Mouse (Mus musculus) MEL (cell line): ENCODE data around the gene Trappc2l. TPM values are rescaled to one million over a fixed set of nuclear protein-coding genes. Genes with fewer than 3 reads are reported as not detected.

ENCODE experiments used
- DNase-seq: peaks from one replicate; pipeline ENCODE4 v3.0.0; 2011; ENCODE audit warnings: low read depth, low spot score
- H3K27ac ChIP-seq: 2 replicates; pipeline ENCODE4 v1.5.1; 2012; ENCODE audit warnings: low read depth, mild to moderate bottlenecking, control low read depth, low read length, moderate library complexity; ENCODE audit not compliant: control insufficient read depth
- H3K27me3 ChIP-seq, 2 experiments: fragments of 150-350 bp in 1 of 2; sonication (generic) in 1 of 2; 2 replicates each; pipeline ENCODE4 v1.6.1; 2012; ENCODE audit warnings: low read length in 2 of 2, mild to moderate bottlenecking in 2 of 2, improper control_type of control experiment in 1 of 2, moderate library complexity in 1 of 2; ENCODE audit not compliant: insufficient read depth in 2 of 2, control insufficient read depth in 1 of 2
- H3K36me3 ChIP-seq, 2 experiments: 2 replicates each; pipeline ENCODE4 v1.6.1; 2012 to 2014; ENCODE audit warnings: low read length in 2 of 2, improper control_type of control experiment in 1 of 2, inconsistent platforms in 1 of 2, mild to moderate bottlenecking in 1 of 2; ENCODE audit not compliant: insufficient read depth in 2 of 2, control insufficient read depth in 1 of 2
- H3K4me1 ChIP-seq, 2 experiments: fragments of 150-350 bp in 1 of 2; sonication (generic) in 1 of 2; 2 replicates each; pipeline ENCODE4 v1.6.1; 2012; ENCODE audit warnings: low read length in 2 of 2, improper control_type of control experiment in 1 of 2, mild to moderate bottlenecking in 1 of 2; ENCODE audit not compliant: insufficient read depth in 2 of 2, control insufficient read depth in 1 of 2
- H3K4me3 ChIP-seq, 2 experiments: fragments of 150-350 bp in 1 of 2; sonication (generic) in 1 of 2; 2 replicates each; pipeline ENCODE4 v1.5.1; 2012; ENCODE audit warnings: low read depth in 2 of 2, low read length in 2 of 2, mild to moderate bottlenecking in 2 of 2, moderate library complexity in 2 of 2, control low read depth in 1 of 2, improper control_type of control experiment in 1 of 2; ENCODE audit not compliant: control insufficient read depth in 1 of 2, insufficient read depth in 1 of 2
- H3K79me2 ChIP-seq: 2 replicates; pipeline ENCODE4 v1.6.1; 2012; ENCODE audit warnings: mild to moderate bottlenecking, low read length, moderate library complexity; ENCODE audit not compliant: control insufficient read depth, poor library complexity, insufficient read depth
- H3K9ac ChIP-seq: 2 replicates; pipeline ENCODE4 v1.6.1; 2012; ENCODE audit warnings: low read depth, mild to moderate bottlenecking, control low read depth, low read length, moderate library complexity; ENCODE audit not compliant: control insufficient read depth, poor library complexity, severe bottlenecking
- H3K9me3 ChIP-seq: fragments of 150-350 bp; sonication (generic); replicated peaks from 2 replicates; pipeline ENCODE4 v1.6.1; 2012; ENCODE audit warnings: mild to moderate bottlenecking, low read length, improper control_type of control experiment, moderate library complexity; ENCODE audit not compliant: insufficient read depth
- CHD1 ChIP-seq: IDR thresholded peaks from 2 replicates; pipeline ENCODE4 v1.6.1; 2012; ENCODE audit warnings: low read depth, mild to moderate bottlenecking, inconsistent platforms, low read length, improper control_type of control experiment
- CHD2 ChIP-seq: IDR thresholded peaks from 2 replicates; pipeline ENCODE4 v1.6.1; 2011; ENCODE audit warnings: low read length, improper control_type of control experiment
- CTCF ChIP-seq, 3 experiments: IDR thresholded peaks in 2 of 3; conservative IDR thresholded peaks in 1 of 3; 2 replicates each; pipeline ENCODE4 v1.5.1; 2011 to 2012; ENCODE audit warnings: low read length in 3 of 3, low read depth in 2 of 3, mild to moderate bottlenecking in 2 of 3, improper control_type of control experiment in 1 of 3, inconsistent platforms in 1 of 3, mixed read lengths in 1 of 3, moderate library complexity in 1 of 3; ENCODE audit not compliant: control insufficient read depth in 1 of 3, insufficient read depth in 1 of 3, poor library complexity in 1 of 3, severe bottlenecking in 1 of 3
- ETS1 ChIP-seq: IDR thresholded peaks from 2 replicates; pipeline ENCODE4 v1.6.1; 2012; ENCODE audit warnings: low read depth, mild to moderate bottlenecking, inconsistent platforms, low read length, improper control_type of control experiment, moderate library complexity
- GATA1 ChIP-seq: IDR thresholded peaks from 2 replicates; pipeline ENCODE4 v1.6.1; 2011; ENCODE audit warnings: low read depth, low read length, improper control_type of control experiment
- JUND ChIP-seq: IDR thresholded peaks from 2 replicates; pipeline ENCODE4 v1.6.1; 2011; ENCODE audit warnings: low read depth, mild to moderate bottlenecking, improper control_type of control experiment, low read length
- KAT2A ChIP-seq: conservative IDR thresholded peaks from 2 replicates; pipeline ENCODE4 v1.6.1; 2012; ENCODE audit warnings: low read depth, low read length, improper control_type of control experiment, inconsistent platforms
- MAFK ChIP-seq: IDR thresholded peaks from 2 replicates; pipeline ENCODE4 v1.6.1; 2011; ENCODE audit warnings: low read depth, mild to moderate bottlenecking, low read length, improper control_type of control experiment, borderline replicate concordance
- MEF2A ChIP-seq: IDR thresholded peaks from 2 replicates; pipeline ENCODE4 v1.6.1; 2014; ENCODE audit warnings: low read depth, mild to moderate bottlenecking, inconsistent platforms, low read length, improper control_type of control experiment; ENCODE audit not compliant: poor library complexity, insufficient replicate concordance, severe bottlenecking; ENCODE audit errors: extremely low read depth
- MYC ChIP-seq: IDR thresholded peaks from 2 replicates; pipeline ENCODE4 v1.6.1; 2011; ENCODE audit warnings: low read depth, mild to moderate bottlenecking, low read length, improper control_type of control experiment, moderate library complexity
- NRF1 ChIP-seq: IDR thresholded peaks from 2 replicates; pipeline ENCODE4 v1.6.1; 2014; ENCODE audit warnings: low read depth, mild to moderate bottlenecking, inconsistent platforms, low read length, improper control_type of control experiment, moderate library complexity; ENCODE audit not compliant: poor library complexity, insufficient read depth, severe bottlenecking
- POLR2A ChIP-seq, 2 experiments: IDR thresholded peaks; 2 replicates each; pipeline ENCODE4 v1.6.1; 2011 to 2012; ENCODE audit warnings: low read length in 2 of 2, mild to moderate bottlenecking in 2 of 2, control low read depth in 1 of 2, improper control_type of control experiment in 1 of 2, low read depth in 1 of 2, moderate library complexity in 1 of 2; ENCODE audit not compliant: control insufficient read depth in 1 of 2, insufficient read depth in 1 of 2, poor library complexity in 1 of 2
- POLR2AphosphoS2 ChIP-seq: IDR thresholded peaks from 2 replicates; pipeline ENCODE4 v1.6.1; 2011; ENCODE audit warnings: low read length, improper control_type of control experiment
- RAD21 ChIP-seq: IDR thresholded peaks from 2 replicates; pipeline ENCODE4 v1.6.1; 2011; ENCODE audit warnings: mild to moderate bottlenecking, low read depth, low read length, improper control_type of control experiment
- RCOR1 ChIP-seq: IDR thresholded peaks from 2 replicates; pipeline ENCODE4 v1.6.1; 2012; ENCODE audit warnings: low read depth, mild to moderate bottlenecking, inconsistent platforms, low read length, improper control_type of control experiment
- SIN3A ChIP-seq: IDR thresholded peaks from 2 replicates; pipeline ENCODE4 v1.6.1; 2012; ENCODE audit warnings: low read length, improper control_type of control experiment, inconsistent platforms
- SMC3 ChIP-seq: IDR thresholded peaks from 2 replicates; pipeline ENCODE4 v1.6.1; 2011; ENCODE audit warnings: low read depth, low read length, improper control_type of control experiment
- TAL1 ChIP-seq: IDR thresholded peaks from 2 replicates; pipeline ENCODE4 v1.6.1; 2012; ENCODE audit warnings: mild to moderate bottlenecking, inconsistent platforms, low read length, moderate library complexity, mixed read lengths
- TCF12 ChIP-seq: IDR thresholded peaks from 2 replicates; pipeline ENCODE4 v1.6.1; 2014; ENCODE audit warnings: low read depth, mild to moderate bottlenecking, inconsistent platforms, low read length, improper control_type of control experiment, moderate library complexity
- UBTF ChIP-seq: IDR thresholded peaks from 2 replicates; pipeline ENCODE4 v1.6.1; 2012; ENCODE audit warnings: low read depth, mild to moderate bottlenecking, inconsistent platforms, low read length, improper control_type of control experiment, moderate library complexity, borderline replicate concordance; ENCODE audit not compliant: insufficient read depth
- USF2 ChIP-seq, 2 experiments: IDR thresholded peaks; 2 replicates each; pipeline ENCODE4 v1.6.1; 2011 to 2012; ENCODE audit warnings: improper control_type of control experiment in 2 of 2, low read length in 2 of 2, borderline replicate concordance in 1 of 2, inconsistent platforms in 1 of 2, low read depth in 1 of 2, mild to moderate bottlenecking in 1 of 2; ENCODE audit not compliant: insufficient read depth in 1 of 2
- ZKSCAN1 ChIP-seq: IDR thresholded peaks from 2 replicates; pipeline ENCODE4 v1.6.1; 2012; ENCODE audit warnings: low read depth, mild to moderate bottlenecking, inconsistent platforms, low read length, improper control_type of control experiment, moderate library complexity
- polyA plus RNA-seq, 2 experiments: library from polyadenylated mRNA; stranded (reverse) in 1 of 2; unstranded in 1 of 2; fragments of >175 nt in 1 of 2; fragments of >200 nt in 1 of 2; gene quantifications; 2 replicates each; pipeline versions ENCODE4 v1.2.1 to v1.2.4; 2012; ENCODE audit warnings: low replicate concordance in 2 of 2, low read depth in 1 of 2; ENCODE audit not compliant: insufficient read length in 2 of 2, insufficient read depth in 1 of 2, missing spikeins in 1 of 2
- total RNA-seq: library from RNA; depleted of rRNA; stranded (reverse); fragments of 300-350 nt; gene quantifications from 2 replicates; pipeline ENCODE4 v1.2.3, GENCODE M21; 2012

Gene Trappc2l
- total and polyA plus RNA-seq, 3 experiments, result 15.1 to 21.7 TPM; not detected in 1

DNA sequence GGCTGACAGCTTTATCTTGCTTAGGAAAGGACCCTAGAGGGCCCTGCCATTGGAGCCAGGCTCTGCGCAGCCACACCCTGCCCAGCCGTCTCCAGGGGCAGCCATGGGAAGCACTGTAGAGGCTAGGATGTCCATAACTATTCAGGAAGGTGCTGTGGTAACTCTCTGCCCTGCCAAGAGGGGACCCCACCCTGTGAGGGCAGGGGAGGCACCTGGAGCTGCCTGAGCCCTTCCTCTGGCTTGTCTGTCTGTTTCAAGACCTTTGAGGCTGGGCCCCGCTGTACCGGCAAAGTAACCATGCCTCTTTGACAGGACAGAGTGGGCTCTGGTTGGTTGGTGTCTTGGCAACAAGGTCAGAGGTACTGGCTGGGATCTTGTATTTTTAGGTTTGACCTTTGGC lies 29.4 kb downstream of the Trappc2l start:
- Histone ChIP-seq H3K79me2 (no peaks in the 10 kb centered on the region), H3K9ac (no peak overlapping the region), H3K27ac (no peak overlapping the region), H3K9me3 (no peaks in the 10 kb centered on the region), H3K36me3 (peaks cover 8 to 12% of the 10 kb centered on the region in 2 experiments), H3K4me1 (peaks cover 0 to 16% of the 10 kb centered on the region in 2 experiments; a peak in 2 of 4 replicates), H3K4me3 (no peak overlapping the region), H3K27me3 (no peaks in the 10 kb centered on the region)
- no peak for DNase-seq
- TF ChIP-seq UBTF (no peak), POLR2A (IDR thresholded peaks at IDR 0.05; ENCODE audit: control insufficient read depth in 1 of 2, insufficient read depth in 1 of 2, low read depth in 1 of 2, low read length in 2 of 2, poor library complexity in 1 of 2) (0 out of 4 replicates have a peak, but pooled peaks of 1 of the 2 experiments have one; percentile 30)

DNA sequence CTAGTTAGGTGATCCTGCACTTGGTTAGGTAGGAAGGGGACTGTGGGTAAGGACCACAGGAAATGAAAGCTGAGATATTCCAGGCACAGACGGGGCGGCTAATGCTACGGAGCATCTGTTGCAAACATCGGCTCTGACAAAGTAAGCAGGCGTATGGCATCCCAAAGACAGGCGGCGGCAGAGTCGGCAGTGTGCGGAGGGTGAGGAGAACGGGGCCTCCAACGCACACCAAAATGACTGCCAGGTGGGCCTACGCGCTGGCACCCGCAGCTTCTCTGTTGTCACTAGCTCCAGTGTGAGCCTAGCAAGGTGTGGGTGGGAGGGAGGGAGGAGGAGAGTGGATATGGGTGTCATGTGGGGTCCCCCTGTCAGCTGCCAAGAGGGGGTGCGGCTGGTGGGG lies 30.0 kb downstream of the Trappc2l start:
- H3K27ac ChIP-seq, result no peak overlapping the region
- no peak for TF ChIP-seq MYC
- TF ChIP-seq NRF1, result no peak
- TF ChIP-seq GATA1, result no peak
- TF ChIP-seq JUND, result no peak
- no peak for TF ChIP-seq USF2 (IDR thresholded peaks at IDR 0.05; ENCODE audit: borderline replicate concordance in 1 of 2, insufficient read depth in 1 of 2, low read depth in 1 of 2, low read length in 2 of 2)
- no peak for TF ChIP-seq MAFK
- H3K4me3 ChIP-seq, result no peak overlapping the region
- DNase-seq, result no peak
- H3K9ac ChIP-seq, result no peak overlapping the region
- H3K36me3 ChIP-seq, result peaks cover 5 to 9% of the 10 kb centered on the region in 2 experiments
- no peaks in the 10 kb centered on the region for H3K27me3 ChIP-seq
- H3K4me1 ChIP-seq, result peaks cover 0 to 11% of the 10 kb centered on the region in 2 experiments; a peak in 2 of 4 replicates
- no peaks in the 10 kb centered on the region for H3K79me2 ChIP-seq
- no peaks in the 10 kb centered on the region for H3K9me3 ChIP-seq

DNA sequence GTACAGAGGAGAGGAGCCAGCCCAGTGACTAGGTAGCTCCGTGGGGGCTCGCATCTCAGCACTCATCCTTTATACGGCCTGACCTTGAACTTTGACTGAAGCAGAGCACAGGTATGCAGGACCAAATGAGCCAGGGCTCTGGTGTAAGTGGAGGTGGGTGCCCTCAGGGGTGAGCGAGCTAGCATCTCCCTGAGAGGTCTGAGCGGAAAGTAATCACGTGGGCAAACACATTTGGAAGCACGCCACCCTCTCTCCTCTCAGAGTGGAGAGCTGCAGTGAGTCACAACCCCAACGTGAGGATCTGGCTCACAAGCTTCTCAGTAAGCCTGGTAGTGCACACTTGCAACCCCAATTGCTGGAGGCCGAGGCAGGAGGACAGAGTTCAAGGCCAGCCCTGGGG lies 30.6 kb downstream of the Trappc2l start:
- peaks cover 3 to 5% of the 10 kb centered on the region in 2 experiments; a peak in 3 of 4 replicates for H3K36me3 ChIP-seq
- H3K9ac ChIP-seq, result no peak overlapping the region
- H3K27me3 ChIP-seq, result no peaks in the 10 kb centered on the region
- H3K9me3 ChIP-seq, result no peaks in the 10 kb centered on the region
- peaks cover 0 to 4% of the 10 kb centered on the region in 2 experiments; a peak in 2 of 4 replicates for H3K4me1 ChIP-seq
- no peak overlapping the region for H3K4me3 ChIP-seq
- TF ChIP-seq JUND (no peak), UBTF (no peak), CHD1 (no peak), NRF1 (no peak), GATA1 (no peak), RAD21 (no peak), MAFK (no peak), TAL1 (no peak), SIN3A (no peak), USF2 (IDR thresholded peaks at IDR 0.05; ENCODE audit: borderline replicate concordance in 1 of 2, insufficient read depth in 1 of 2, low read depth in 1 of 2, low read length in 2 of 2) (no peak), TCF12 (no peak), CHD2 (no peak), ETS1 (no peak), POLR2AphosphoS2 (no peak), CTCF (IDR thresholded peaks at IDR 0.05 in 2 of 3, conservative IDR thresholded peaks at IDR 0.05 in 1 of 3; ENCODE audit: control insufficient read depth in 1 of 3, insufficient read depth in 1 of 3, low read depth in 2 of 3, low read length in 3 of 3, poor library complexity in 1 of 3, severe bottlenecking in 1 of 3) (no peak), KAT2A (no peak), SMC3 (no peak), RCOR1 (no peak), ZKSCAN1 (no peak), MEF2A (no peak)
- no peak for DNase-seq
- H3K79me2 ChIP-seq, result no peaks in the 10 kb centered on the region
- H3K27ac ChIP-seq, result no peak overlapping the region
